Mouse (Mus musculus) myocyte (in vitro differentiated cells): ENCODE measurements around the gene Msi2. TPM values are rescaled to one million over a fixed set of nuclear protein-coding genes. Genes with fewer than 3 reads are reported as not detected.

Experiments used
- H3K27me3 ChIP-seq: one replicate; pipeline ENCODE4 v1.6.1; 2011; ENCODE audit not compliant: control insufficient read depth, insufficient read depth, insufficient read length
- H3K36me3 ChIP-seq: one replicate; pipeline ENCODE4 v1.6.1; 2011; ENCODE audit not compliant: control insufficient read depth, insufficient read depth
- H3K4me2 ChIP-seq: one replicate; pipeline ENCODE4 v1.6.1; 2011; ENCODE audit warnings: low read depth, control low read depth
- H3K4me3 ChIP-seq: one replicate; pipeline ENCODE4 v1.5.1; 2011; ENCODE audit warnings: mild to moderate bottlenecking, control low read depth, moderate library complexity
- H3K79me2 ChIP-seq: one replicate; pipeline ENCODE4 v1.6.1; 2011; ENCODE audit not compliant: control insufficient read depth, insufficient read depth
- H3ac ChIP-seq: one replicate; pipeline ENCODE4 v1.6.1; 2011; ENCODE audit not compliant: control insufficient read depth, insufficient read length
- CEBPB ChIP-seq: IDR thresholded peaks from 2 replicates; pipeline ENCODE4 v1.6.1; 2011; ENCODE audit warnings: mild to moderate bottlenecking, moderate library complexity; ENCODE audit not compliant: poor library complexity, insufficient read depth, severe bottlenecking
- E2F4 ChIP-seq: IDR thresholded peaks from one replicate; pipeline ENCODE4 v1.6.1; 2011; ENCODE audit warnings: mild to moderate bottlenecking, control low read depth, moderate library complexity; ENCODE audit not compliant: insufficient read depth
- MAX ChIP-seq: IDR thresholded peaks from one replicate; pipeline ENCODE4 v1.6.1; 2011; ENCODE audit warnings: low read depth, mild to moderate bottlenecking, control low read depth
- MYOD1 ChIP-seq, 3 experiments: IDR thresholded peaks; one replicate each; pipeline ENCODE4 v1.6.1; 2011; ENCODE audit warnings: control low read depth in 2 of 3, low read depth in 2 of 3, mild to moderate bottlenecking in 2 of 3, moderate library complexity in 1 of 3; ENCODE audit not compliant: insufficient read length in 2 of 3, control insufficient read depth in 1 of 3
- MYOG ChIP-seq, 3 experiments: IDR thresholded peaks; one replicate each; pipeline ENCODE4 v1.6.1; 2011; ENCODE audit warnings: control low read depth in 2 of 3, low read depth in 2 of 3, mild to moderate bottlenecking in 2 of 3; ENCODE audit not compliant: insufficient read length in 2 of 3, control insufficient read depth in 1 of 3, insufficient read depth in 1 of 3
- POLR2A ChIP-seq: IDR thresholded peaks from one replicate; pipeline ENCODE4 v1.6.1; 2011; ENCODE audit warnings: low read depth, mild to moderate bottlenecking, control low read depth, moderate library complexity; ENCODE audit not compliant: insufficient read length
- POLR2AphosphoS2 ChIP-seq: IDR thresholded peaks from one replicate; pipeline ENCODE4 v1.6.1; 2011; ENCODE audit warnings: low read depth, control low read depth; ENCODE audit not compliant: insufficient read length
- REST ChIP-seq: IDR thresholded peaks from one replicate; pipeline ENCODE4 v1.6.1; 2011; ENCODE audit warnings: mild to moderate bottlenecking, control low read depth, moderate library complexity; ENCODE audit not compliant: insufficient read depth, insufficient read length
- SRF ChIP-seq: IDR thresholded peaks from one replicate; pipeline ENCODE4 v1.6.1; 2011; ENCODE audit warnings: low read depth; ENCODE audit not compliant: control insufficient read depth, insufficient read length
- TCF12 ChIP-seq: IDR thresholded peaks from one replicate; pipeline ENCODE4 v1.6.1; 2011; ENCODE audit warnings: mild to moderate bottlenecking, control low read depth; ENCODE audit not compliant: poor library complexity, insufficient read depth, severe bottlenecking
- TCF3 ChIP-seq: IDR thresholded peaks from one replicate; pipeline ENCODE4 v1.6.1; 2011; ENCODE audit warnings: low read depth, control low read depth; ENCODE audit not compliant: insufficient read length
- USF1 ChIP-seq: IDR thresholded peaks from one replicate; pipeline ENCODE4 v1.6.1; 2011; ENCODE audit warnings: low read depth, mild to moderate bottlenecking, control low read depth, moderate library complexity
- polyA plus RNA-seq: library from polyadenylated mRNA; unstranded; fragments of >200 nt; fragmentation: generic; extraction: Trizol; gene quantifications from one replicate; pipeline ENCODE4 v1.2.1, GENCODE M21; 2012; ENCODE audit warnings: missing spikeins

Gene Msi2
- polyA plus RNA-seq, 1 experiment, result 37.9 TPM

GRCm38 (mm10) chr11:88602471-88603120 lies 115.7 kb downstream of the Msi2 start:
- H3K36me3 ChIP-seq, result no peaks in the 10 kb centered on the region
- no peak overlapping the region for H3K4me2 ChIP-seq
- H3K79me2 ChIP-seq, result peaks cover 46% of the 10 kb centered on the region
- H3K4me3 ChIP-seq, result no peak overlapping the region
- TF ChIP-seq USF1, result no peak
- H3K27me3 ChIP-seq, result no peaks in the 10 kb centered on the region
- no peak overlapping the region for H3ac ChIP-seq

DNA sequence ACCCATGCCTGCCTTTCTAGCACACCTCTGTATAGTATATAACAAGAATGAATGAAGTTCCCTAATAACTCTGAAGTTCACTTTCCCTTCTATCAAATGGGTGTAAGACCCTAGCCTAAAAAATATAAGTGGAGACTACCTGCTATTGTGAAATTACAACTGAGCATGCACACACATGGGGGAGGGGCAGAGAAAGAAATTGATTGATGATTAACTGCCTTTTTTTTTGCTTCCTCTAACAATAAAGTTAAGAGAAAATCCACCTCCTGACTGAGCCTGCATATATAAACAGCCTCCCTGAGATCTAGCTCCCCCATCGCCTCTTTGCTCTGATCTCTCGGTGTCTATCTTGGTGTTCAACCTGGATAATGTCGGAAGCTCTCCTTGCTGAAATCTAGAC lies 118.1 kb downstream of the Msi2 start:
- H3K79me2 ChIP-seq, result peaks cover 49% of the 10 kb centered on the region
- H3K4me3 ChIP-seq, result no peak overlapping the region
- H3K36me3 ChIP-seq, result no peaks in the 10 kb centered on the region
- no peak overlapping the region for H3ac ChIP-seq
- peak overlapping the region; percentile 31 for H3K4me2 ChIP-seq
- TF ChIP-seq POLR2A, result no peak
- TF ChIP-seq SRF, result no peak
- TF ChIP-seq POLR2AphosphoS2, result no peak
- no peak for TF ChIP-seq MYOD1 (IDR thresholded peaks at IDR 0.05; ENCODE audit: control insufficient read depth in 1 of 3, insufficient read length in 2 of 3, low read depth in 2 of 3)
- no peak for TF ChIP-seq MYOG (IDR thresholded peaks at IDR 0.05; ENCODE audit: control insufficient read depth in 1 of 3, insufficient read depth in 1 of 3, insufficient read length in 2 of 3, low read depth in 2 of 3)
- TF ChIP-seq E2F4, result no peak
- TF ChIP-seq MAX, result no peak
- no peak for TF ChIP-seq TCF3
- no peaks in the 10 kb centered on the region for H3K27me3 ChIP-seq

- H3K27me3 ChIP-seq, result no peaks in the 10 kb centered on the region
- H3ac ChIP-seq, result no peak overlapping the region
- H3K36me3 ChIP-seq, result no peaks in the 10 kb centered on the region
- no peak overlapping the region for H3K4me3 ChIP-seq
- TF ChIP-seq REST (no peak), MAX (no peak), SRF (peak; percentile 6), MYOG (IDR thresholded peaks at IDR 0.05; ENCODE audit: control insufficient read depth in 1 of 3, insufficient read depth in 1 of 3, insufficient read length in 2 of 3, low read depth in 2 of 3) (peak; percentile 42 to 89 (median 75)), TCF12 (peak; percentile 59), MYOD1 (IDR thresholded peaks at IDR 0.05; ENCODE audit: control insufficient read depth in 1 of 3, insufficient read length in 2 of 3, low read depth in 2 of 3) (peak in 2 of 3 experiments; percentile 83 to 87), CEBPB (no peak), TCF3 (peak; percentile 54), USF1 (no peak), E2F4 (no peak), POLR2AphosphoS2 (no peak), POLR2A (peak; percentile 8)
- H3K79me2 ChIP-seq, result peaks cover 49% of the 10 kb centered on the region
- H3K4me2 ChIP-seq, result peak overlapping the region; percentile 63
These were observed 118.8 kb downstream of the Msi2 start for GRCm38 (mm10) chr11:88599332-88600130.

DNA sequence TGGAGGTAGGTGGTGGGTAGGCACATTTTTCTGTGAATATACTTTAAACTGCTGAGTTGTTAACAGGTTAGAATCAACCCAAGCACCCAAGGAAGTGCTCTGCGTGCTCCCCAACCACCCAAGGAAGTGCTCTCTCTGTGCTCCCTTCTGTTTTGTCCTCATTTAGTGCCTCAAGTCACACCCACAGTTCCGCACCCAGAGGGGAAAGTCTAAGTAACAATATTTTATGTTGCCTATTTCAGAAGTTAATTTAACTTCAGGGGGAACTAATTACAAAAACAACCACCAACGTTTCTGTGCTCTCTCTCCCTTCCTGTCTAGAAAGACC lies 119.5 kb downstream of the Msi2 start:
- H3K79me2 ChIP-seq, result peaks cover 47% of the 10 kb centered on the region
- no peaks in the 10 kb centered on the region for H3K27me3 ChIP-seq
- no peaks in the 10 kb centered on the region for H3K36me3 ChIP-seq
- no peak for TF ChIP-seq MAX
- no peak overlapping the region for H3K4me3 ChIP-seq
- H3ac ChIP-seq, result no peak overlapping the region
- H3K4me2 ChIP-seq, result peak overlapping the region; percentile 63

DNA sequence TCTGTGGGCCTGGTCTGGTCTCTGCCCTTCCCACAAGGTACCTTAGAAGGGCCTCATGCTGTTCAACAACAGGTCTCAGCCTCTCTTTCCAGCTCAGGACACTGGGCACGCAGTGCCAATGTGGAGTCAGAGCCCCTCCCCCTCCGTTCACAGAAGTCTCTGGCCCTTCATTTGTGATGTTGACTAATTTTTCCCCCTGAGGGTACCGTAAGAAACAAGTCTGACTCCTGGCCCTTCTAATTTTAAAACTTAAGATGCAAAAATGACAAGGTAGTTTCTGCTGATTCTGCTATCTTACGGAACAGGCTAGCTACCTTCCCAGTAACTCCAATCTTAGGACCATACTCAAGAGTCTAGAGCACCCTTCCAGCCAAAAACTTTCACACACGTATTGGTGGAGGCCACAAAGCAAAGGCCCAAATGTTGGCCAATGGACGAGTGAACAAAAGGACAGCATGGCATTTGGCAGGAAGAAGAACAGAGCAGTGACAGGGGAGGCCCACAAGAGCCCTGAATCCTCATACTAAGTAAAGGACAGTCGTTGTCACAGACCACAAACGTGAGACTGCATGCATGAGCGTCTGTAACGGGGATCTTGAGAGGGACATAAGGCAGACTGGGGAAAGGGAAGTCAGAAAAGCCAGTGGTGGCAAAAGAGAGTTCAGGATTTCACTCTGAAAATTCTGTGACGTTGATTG lies 120.0 kb downstream of the Msi2 start:
- Histone ChIP-seq H3K4me2 (peak overlapping the region; percentile 63), H3K36me3 (no peaks in the 10 kb centered on the region), H3ac (no peak overlapping the region), H3K27me3 (no peaks in the 10 kb centered on the region), H3K79me2 (peaks cover 41% of the 10 kb centered on the region), H3K4me3 (no peak overlapping the region)
- TF ChIP-seq MYOG (IDR thresholded peaks at IDR 0.05; ENCODE audit: control insufficient read depth in 1 of 3, insufficient read depth in 1 of 3, insufficient read length in 2 of 3, low read depth in 2 of 3), result no peak
- no peak for TF ChIP-seq MAX
- no peak for TF ChIP-seq SRF
- no peak for TF ChIP-seq POLR2A
- no peak for TF ChIP-seq MYOD1 (IDR thresholded peaks at IDR 0.05; ENCODE audit: control insufficient read depth in 1 of 3, insufficient read length in 2 of 3, low read depth in 2 of 3)
- no peak for TF ChIP-seq E2F4
- TF ChIP-seq REST, result no peak
- no peak for TF ChIP-seq POLR2AphosphoS2
- TF ChIP-seq CEBPB, result no peak
- no peak for TF ChIP-seq TCF12
- no peak for TF ChIP-seq USF1
- TF ChIP-seq TCF3, result no peak
